Mouse (Mus musculus): ENCODE measurements around the gene Ccnc.
"Not testable (repeated sequence)": the region's sequence is repeated elsewhere in the genome, so short reads cannot be mapped to it uniquely, and the experiment has no call there.

The Ccnc gene

DNA sequence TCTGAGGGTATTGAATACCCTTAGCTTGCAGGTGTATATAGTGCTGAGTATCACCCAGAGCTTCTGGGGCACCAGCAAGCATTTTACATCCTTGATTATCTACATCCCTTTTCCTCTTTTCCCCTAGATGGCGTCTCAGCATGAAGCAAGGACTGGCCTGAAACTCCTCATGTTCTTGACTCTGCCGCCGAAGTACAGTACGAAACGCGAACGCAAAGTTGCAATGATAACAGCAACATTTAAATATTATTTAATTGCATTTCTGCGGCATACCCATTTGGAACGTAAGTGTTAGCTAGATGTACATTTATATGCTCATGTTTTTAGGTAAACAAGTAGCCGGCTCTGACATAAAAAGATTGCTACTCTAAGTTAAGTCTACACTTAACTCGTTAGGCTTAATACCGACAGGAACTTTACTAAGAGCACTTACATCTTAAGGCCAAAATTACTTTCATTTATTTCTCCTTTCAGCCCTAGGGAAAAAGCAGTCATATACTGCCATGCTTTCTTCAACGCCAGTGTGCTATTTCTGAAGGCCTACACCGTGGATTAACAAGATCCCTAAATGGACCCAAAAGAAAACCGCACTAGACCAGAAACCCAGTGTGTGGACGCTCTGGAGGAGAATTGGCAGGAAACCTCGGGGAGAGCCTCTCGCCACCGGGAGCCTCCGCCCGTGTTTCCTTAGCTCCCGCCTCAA is 438 bp upstream of the Ccnc start:
- DNase-seq (ENCODE audit: low read depth, low spot score) = peak; percentile 90

- DNase-seq (ENCODE audit: low read depth, low spot score) = peak; percentile 29
Observed at GRCm38 (mm10) chr4:21739169-21739568, 11.7 kb downstream of the Ccnc start.

DNA sequence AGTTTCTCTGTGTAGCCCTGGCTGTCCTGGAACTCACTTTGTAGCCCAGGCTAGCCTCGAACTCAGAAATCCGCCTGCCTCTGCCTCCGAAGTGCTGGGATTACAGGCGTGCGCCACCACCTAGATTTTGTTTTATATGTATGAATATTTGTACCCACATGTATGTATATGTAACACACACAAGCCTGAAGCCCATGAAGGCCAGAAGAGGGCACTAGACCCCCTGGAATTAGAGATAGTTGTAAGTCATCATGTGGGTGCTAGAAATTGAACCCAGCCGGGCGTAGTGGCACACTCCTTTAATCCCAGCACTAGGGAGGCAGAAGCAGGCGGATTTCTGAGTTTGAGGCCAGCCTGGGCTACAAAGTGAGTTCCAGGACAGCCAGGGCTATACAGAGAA is 16.6 kb downstream of the Ccnc start:
- not testable (repeated sequence) for DNase-seq (ENCODE audit: low read depth, low spot score)

- no peak for DNase-seq (ENCODE audit: low read depth, low spot score)
Observed at GRCm38 (mm10) chr4:21745723-21746122, 18.2 kb downstream of the Ccnc start.

DNA sequence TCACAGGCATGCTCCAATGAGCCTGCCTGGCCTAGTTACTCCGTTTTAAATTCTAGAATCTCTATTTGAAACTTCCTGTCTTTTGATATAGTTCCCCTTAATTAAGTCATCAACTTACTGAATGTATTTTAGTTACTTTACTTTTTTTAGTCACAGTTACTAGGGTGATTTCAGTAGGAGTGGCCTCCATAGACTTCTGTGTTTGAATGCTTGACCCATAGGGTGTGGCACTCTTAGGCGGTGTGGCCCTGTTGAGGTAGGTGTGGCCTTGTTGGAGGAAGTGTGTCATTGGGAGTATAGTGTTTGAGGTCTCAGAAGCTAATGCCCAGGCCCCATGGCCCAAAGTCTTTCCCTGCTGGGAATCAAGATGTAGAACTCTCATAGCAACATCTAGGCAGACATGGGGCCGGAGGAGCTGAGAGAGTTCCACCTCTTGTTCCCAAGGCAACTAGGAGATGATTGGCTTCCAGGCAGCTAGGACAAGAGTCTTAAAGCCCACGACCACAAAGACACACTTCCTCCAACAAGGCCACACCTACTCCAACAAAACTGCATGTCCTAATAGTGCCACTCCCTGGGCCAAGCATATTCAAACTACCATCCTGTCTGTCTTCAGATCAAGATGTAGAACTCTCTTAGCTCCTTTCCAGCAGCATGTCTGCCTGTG is 27.8 kb downstream of the Ccnc start:
- no peak for DNase-seq (ENCODE audit: low read depth, low spot score)

- DNase-seq (ENCODE audit: low read depth, low spot score) = no peak
Observed at GRCm38 (mm10) chr4:21758860-21759259, 31.4 kb downstream of the Ccnc start.

- DNase-seq (ENCODE audit: low read depth, low spot score) = peak; percentile 27
Observed at GRCm38 (mm10) chr4:21761416-21762160, 34.1 kb downstream of the Ccnc start.

GRCm38 (mm10) chr4:21763827-21764226 is 36.3 kb downstream of the Ccnc start:
- DNase-seq (ENCODE audit: low read depth, low spot score) = no peak

GRCm38 (mm10) chr4:21766171-21766862 is 38.8 kb downstream of the Ccnc start:
- DNase-seq (ENCODE audit: low read depth, low spot score) = peak; percentile 36

DNA sequence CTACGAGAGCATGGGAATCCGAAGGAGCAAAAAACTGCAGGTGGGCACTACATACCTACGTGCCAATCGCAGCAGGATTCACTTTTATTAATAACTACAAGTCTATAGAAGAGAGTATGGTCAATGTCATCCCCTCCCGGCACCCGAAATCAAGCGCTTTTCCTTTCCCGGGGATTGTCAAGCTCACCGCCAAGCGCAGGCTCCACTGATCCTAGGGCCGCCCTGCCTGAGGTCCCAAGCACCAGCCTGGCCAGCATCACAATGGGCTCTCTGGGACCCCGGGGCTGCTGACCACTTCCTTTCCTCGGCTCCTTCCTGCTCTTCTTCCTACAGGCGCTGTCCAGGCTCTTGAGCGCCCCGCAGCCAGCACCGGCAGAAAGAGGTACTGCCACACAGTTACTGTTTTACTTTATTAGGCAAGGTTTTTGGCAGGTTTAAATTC is 39.4 kb downstream of the Ccnc start, which contains the start of the genes Usp45 and Tstd3:
Gene Usp45, plus strand, starts transcription at position 294 of the 442 bp plus-strand sequence.
Gene Tstd3, minus strand, starts transcription at position 350 of the 442 bp plus-strand sequence.
- DNase-seq (ENCODE audit: low read depth, low spot score) = peak; percentile 90

DNA sequence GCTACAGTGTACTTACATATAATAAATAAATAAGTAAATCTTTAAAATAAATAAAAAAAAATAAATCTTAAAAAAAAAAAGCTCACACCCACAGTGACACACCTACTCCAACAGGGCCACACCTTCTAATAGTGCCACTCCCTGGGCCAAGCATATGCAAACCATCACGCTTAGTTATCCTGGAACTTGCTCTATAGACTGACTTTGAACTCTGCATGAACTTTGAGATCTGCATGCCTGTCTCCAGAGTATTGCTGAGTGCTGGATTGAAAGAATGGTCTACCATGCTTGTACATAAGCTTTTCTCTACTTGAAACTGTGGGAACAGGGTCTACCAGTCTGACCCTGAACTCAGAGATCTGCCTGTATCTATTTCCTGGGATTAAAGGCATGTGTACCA is 43.6 kb downstream of the Ccnc start:
- DNase-seq (ENCODE audit: low read depth, low spot score) = no peak

DNA sequence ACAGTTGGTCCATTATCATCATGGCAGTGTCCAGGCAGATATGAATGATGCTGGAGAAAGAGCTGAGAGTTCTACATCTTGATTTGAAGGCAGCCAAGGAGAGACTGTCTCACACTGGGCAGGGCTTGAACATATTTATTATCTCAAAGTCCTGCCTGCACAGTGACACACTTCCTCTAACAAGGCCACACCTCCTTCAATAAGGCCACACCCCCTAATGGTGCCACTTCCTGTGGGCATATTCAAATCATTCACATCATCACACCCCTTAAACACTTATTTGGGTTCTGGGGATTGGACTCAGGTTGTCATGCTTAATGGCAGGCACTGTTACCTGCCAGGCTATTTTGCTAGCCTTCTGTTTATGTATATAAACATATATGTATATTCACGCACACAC is 44.8 kb downstream of the Ccnc start:
- DNase-seq (ENCODE audit: low read depth, low spot score) = no peak

DNA sequence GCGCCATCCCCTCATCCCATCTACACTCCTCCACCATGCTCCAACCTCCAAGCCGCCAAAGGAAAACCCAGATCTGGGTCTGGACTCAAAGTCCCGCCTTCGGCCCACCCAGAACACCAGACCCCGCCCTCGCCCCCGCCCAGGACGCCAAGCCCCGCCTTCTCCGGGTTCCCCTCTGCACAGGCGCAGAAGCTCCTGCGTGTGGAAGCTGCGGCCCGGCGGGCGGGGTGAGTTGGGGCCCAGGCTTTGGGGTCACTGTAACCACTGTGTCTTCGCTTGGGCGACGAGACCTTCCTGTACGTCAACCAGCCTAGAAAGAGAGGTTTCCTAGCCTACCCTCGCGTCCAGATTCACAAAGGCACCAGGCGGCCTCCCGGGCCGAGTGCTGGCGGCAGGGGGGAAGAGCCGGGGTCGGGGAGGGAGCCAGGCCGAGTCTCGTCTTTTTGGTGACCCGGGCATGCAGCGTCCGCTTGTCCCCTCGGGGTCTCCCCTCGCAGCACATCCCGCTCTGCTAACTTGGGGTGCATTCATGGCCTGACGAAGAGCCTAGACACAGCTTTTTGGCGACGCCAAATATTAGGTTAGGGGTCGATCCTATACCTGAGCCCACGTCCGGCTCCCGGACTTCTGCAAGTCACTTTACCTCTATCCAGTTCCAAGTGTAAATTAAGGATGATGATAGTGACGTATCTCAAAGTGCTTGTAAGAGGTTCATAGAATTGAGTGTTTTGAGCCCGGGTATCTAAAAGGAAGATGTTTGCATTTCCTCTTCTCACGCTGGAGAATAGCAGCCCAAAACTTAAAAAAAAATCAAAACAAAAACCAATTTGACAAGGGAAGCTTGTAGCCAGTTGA is 48.8 kb downstream of the Ccnc start:
- DNase-seq (ENCODE audit: low read depth, low spot score) = peak; percentile 97

DNA sequence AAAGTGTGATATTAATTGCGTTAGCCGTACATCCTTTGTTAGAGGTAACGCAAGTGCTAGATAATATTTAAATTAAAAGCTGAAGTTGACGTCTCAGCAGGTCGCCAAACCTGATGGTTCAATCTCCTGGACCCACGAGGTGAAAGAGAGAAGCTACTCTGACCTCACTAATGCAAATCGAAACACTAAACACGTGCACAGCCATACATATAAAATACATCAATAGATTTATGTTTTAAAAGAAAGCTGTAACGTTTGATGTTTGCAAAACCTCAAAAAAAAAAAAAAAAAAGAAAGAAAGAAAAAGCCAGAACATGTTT is 49.4 kb downstream of the Ccnc start:
- DNase-seq (ENCODE audit: low read depth, low spot score) = peak; percentile 12

DNA sequence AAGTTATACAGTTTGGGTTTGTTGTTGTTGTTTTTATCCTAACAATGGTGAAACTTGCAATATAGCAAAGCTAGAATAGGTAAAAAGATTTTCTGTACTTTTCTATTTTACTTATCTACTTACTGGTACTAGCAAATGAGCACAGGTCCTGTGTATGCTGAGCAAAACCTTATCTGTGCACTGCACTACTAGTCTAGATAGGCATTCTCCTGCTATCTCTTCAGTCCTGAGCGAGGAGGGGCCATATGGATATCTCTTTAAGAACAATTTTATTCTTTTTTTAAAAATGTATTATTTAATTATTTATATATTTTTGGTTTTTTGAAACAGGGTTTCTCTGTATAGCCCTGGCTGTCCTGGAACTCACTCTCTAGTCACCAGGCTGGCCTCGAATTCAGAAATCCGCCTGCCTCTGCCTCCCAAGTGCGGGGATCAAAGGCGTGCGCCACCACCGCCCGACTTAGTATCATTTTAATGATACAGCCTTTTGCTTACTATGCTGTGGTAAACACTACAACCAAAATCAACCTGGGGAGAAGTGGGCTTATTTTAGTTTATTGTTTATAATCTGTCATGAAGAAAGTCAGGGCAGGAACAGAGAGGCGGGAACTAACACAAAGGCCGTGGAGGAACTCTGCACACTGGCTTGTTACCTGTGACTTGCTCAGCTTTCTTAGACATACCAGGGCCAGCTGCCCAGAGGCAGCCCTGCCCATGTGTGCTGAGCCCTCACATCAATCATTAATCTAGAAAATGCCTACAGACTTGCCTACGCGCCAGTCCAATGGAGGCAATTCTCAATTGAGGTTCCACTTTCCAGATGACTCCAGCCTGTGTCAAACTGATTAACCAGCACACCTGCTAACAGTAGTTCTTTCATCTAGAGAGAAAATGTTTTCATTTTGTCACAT is 53.6 kb downstream of the Ccnc start:
- DNase-seq (ENCODE audit: low read depth, low spot score) = no peak

- no peak for DNase-seq (ENCODE audit: low read depth, low spot score)
Observed at GRCm38 (mm10) chr4:21786268-21786667, 58.8 kb downstream of the Ccnc start.

- no peak for DNase-seq (ENCODE audit: low read depth, low spot score)
Observed at GRCm38 (mm10) chr4:21788903-21789302, 61.4 kb downstream of the Ccnc start.

DNA sequence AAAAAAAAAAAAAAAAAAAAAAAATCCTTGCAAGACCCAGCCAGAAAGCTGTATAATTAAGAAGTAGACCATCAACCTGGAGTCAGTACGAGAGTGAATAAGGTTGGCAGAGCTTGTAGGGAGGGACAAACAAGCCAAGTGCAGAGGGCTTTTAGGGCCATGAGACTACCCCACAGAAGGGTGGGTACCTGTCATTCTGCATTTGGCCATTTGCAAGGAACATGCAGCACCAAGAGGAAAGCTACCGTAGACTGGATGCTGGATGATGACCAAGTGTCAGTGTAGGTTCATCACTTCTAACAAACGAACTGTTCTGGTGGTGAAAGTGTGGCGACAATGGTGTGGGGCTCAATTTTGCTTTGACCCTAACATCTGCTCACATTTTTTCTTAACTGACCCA is 62.3 kb downstream of the Ccnc start:
- no peak for DNase-seq (ENCODE audit: low read depth, low spot score)

- peak; percentile 66 for DNase-seq (ENCODE audit: low read depth, low spot score)
Observed at GRCm38 (mm10) chr4:21793631-21794030, 66.1 kb downstream of the Ccnc start.

DNA sequence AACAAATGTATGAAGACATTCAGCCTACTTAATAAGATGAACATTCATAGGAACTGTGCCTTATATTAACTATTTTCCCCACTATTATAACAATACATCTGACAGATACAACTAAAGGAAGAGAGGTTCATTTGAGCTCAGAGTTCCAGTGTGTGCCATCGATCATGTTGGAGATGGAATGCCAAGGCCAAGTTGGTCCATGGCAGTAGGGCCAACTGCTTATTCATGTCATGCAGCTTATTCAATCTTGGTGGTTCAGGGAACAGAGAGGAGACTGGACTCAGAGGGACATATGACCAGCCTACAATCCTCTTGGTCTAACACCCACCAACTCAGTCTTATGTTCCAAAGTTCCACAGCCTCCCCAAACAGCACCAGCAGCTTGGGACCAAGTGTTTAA is 73.5 kb downstream of the Ccnc start:
- DNase-seq (ENCODE audit: low read depth, low spot score) = no peak
